Mouse (Mus musculus) CH12.LX (cell line): ENCODE measurements at regions not wholly inside any gene's neighbourhood (a gene's known extent, or its start where the extent isn't known, plus 50 kb on each side); places are given as distances from the start of the nearest gene placed in this dataset.

Experiments
- CTCF ChIP-seq, 2 experiments: IDR thresholded peaks in 1 of 2; conservative IDR thresholded peaks in 1 of 2; 2 replicates each; pipeline ENCODE4 v1.5.1; 2011 to 2012; ENCODE audit warnings: low read depth in 2 of 2, low read length in 2 of 2, improper control_type of control experiment in 1 of 2, inconsistent platforms in 1 of 2, mild to moderate bottlenecking in 1 of 2, moderate library complexity in 1 of 2
- EP300 ChIP-seq: IDR thresholded peaks from 2 replicates; pipeline ENCODE4 v1.6.1; 2011; ENCODE audit warnings: low read length, improper control_type of control experiment
- ETS1 ChIP-seq: conservative IDR thresholded peaks from 2 replicates; pipeline ENCODE4 v1.6.1; 2012; ENCODE audit warnings: low read depth, mild to moderate bottlenecking, inconsistent platforms, low read length, improper control_type of control experiment, moderate library complexity
- GABPA ChIP-seq: IDR thresholded peaks from 2 replicates; pipeline ENCODE4 v1.6.1; 2012; ENCODE audit warnings: low read depth, low read length, improper control_type of control experiment, inconsistent platforms; ENCODE audit not compliant: insufficient replicate concordance
- HCFC1 ChIP-seq: IDR thresholded peaks from 2 replicates; pipeline ENCODE4 v1.6.1; 2012; ENCODE audit warnings: low read depth, mild to moderate bottlenecking, inconsistent platforms, low read length, improper control_type of control experiment
- MYC ChIP-seq: IDR thresholded peaks from 2 replicates; pipeline ENCODE4 v1.6.1; 2011; ENCODE audit warnings: low read depth, mild to moderate bottlenecking, improper control_type of control experiment, low read length
- POLR2A ChIP-seq: IDR thresholded peaks from 2 replicates; pipeline ENCODE4 v1.6.1; 2011; ENCODE audit warnings: low read depth, mild to moderate bottlenecking, improper control_type of control experiment, low read length
- RAD21 ChIP-seq: IDR thresholded peaks from 2 replicates; pipeline ENCODE4 v1.6.1; 2011; ENCODE audit warnings: low read depth, mild to moderate bottlenecking, low read length, improper control_type of control experiment, moderate library complexity
- USF2 ChIP-seq: conservative IDR thresholded peaks from 2 replicates; pipeline ENCODE4 v1.6.1; 2011; ENCODE audit warnings: low read depth, low read length, improper control_type of control experiment

DNA sequence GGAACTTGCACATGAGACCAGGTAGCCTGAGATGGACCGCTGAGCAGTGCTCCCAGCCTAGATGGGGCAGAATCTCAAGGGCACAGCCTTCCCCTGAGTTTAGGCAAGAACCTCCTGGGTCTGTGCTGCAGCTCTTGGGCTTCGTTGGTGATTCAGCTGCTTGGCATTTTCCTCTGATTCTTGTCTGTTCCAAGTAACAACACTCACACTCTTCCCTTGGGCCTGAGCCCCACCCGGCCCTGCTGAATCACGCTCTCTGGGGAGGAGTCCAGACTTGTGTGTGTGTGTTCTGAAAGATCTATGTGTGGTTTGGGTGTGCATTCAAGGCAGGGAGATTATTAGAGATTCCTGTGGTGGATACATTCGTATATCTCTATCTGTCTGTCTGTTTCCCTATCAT is 517.4 kb upstream of the Tbx3 start:
- no peak for TF ChIP-seq CTCF (conservative IDR thresholded peaks at IDR 0.05 in 1 of 2, IDR thresholded peaks at IDR 0.05 in 1 of 2; ENCODE audit: low read depth in 2 of 2, low read length in 2 of 2)
- TF ChIP-seq HCFC1, result no peak
- no peak for TF ChIP-seq USF2
- TF ChIP-seq POLR2A, result no peak
- no peak for TF ChIP-seq EP300
- no peak for TF ChIP-seq RAD21
- TF ChIP-seq MYC, result no peak
- no peak for TF ChIP-seq ETS1
- no peak for TF ChIP-seq GABPA
